Mouse (Mus musculus) kidney, postnatal 0 days (tissue): ENCODE measurements at regions not wholly inside any gene's neighbourhood (a gene's known extent, or its start where the extent isn't known, plus 50 kb on each side); places are given as distances from the start of the nearest gene placed in this dataset.

Experiments used
- ATAC-seq: fragments of 200-750 bp; cut with Nextera tagmentation; replicated peaks from 2 replicates; pipeline ENCODE4 v1.8.0; 2017; ENCODE audit warnings: low read depth, moderate number of reproducible peaks, moderate TSS enrichment, moderate library complexity; ENCODE audit not compliant: low FRiP score
- DNase-seq: peaks from one replicate; pipeline ENCODE4 v3.0.0-alpha.2; 2016; ENCODE audit warnings: low spot score
- H3K27ac ChIP-seq: fragments of 300-500 bp; sonication (generic); 2 replicates; pipeline ENCODE4 v1.5.1; 2014; ENCODE audit warnings: mild to moderate bottlenecking
- H3K27me3 ChIP-seq: fragments of 300-500 bp; sonication (generic); 2 replicates; pipeline ENCODE4 v1.6.1; 2014; ENCODE audit warnings: low read length, mixed read lengths; ENCODE audit not compliant: insufficient read depth
- H3K36me3 ChIP-seq: fragments of 300-500 bp; sonication (generic); 2 replicates; pipeline ENCODE4 v1.6.1; 2014; ENCODE audit warnings: low read length, mixed read lengths; ENCODE audit not compliant: insufficient read depth
- H3K4me1 ChIP-seq: fragments of 300-500 bp; sonication (generic); replicated peaks from 2 replicates; pipeline ENCODE4 v1.6.1; 2014; ENCODE audit warnings: antibody characterized with exemption, low read length, mixed read lengths; ENCODE audit not compliant: insufficient read depth
- H3K4me2 ChIP-seq: fragments of 300-500 bp; sonication (generic); 2 replicates; pipeline ENCODE4 v1.6.1; 2014; ENCODE audit warnings: mild to moderate bottlenecking, low read length, moderate library complexity, mixed read lengths
- H3K4me3 ChIP-seq: fragments of 300-500 bp; sonication (generic); replicated peaks from 2 replicates; pipeline ENCODE4 v1.5.1; 2014; ENCODE audit warnings: low read depth, low read length
- H3K9ac ChIP-seq: fragments of 300-500 bp; sonication (generic); 2 replicates; pipeline ENCODE4 v1.6.1; 2014; ENCODE audit warnings: low read depth, low read length
- H3K9me3 ChIP-seq: fragments of 300-500 bp; sonication (generic); replicated peaks from 2 replicates; pipeline ENCODE4 v1.6.1; 2016; ENCODE audit warnings: low read length, inconsistent platforms, mixed read lengths
- CTCF ChIP-seq: IDR thresholded peaks from 2 replicates; pipeline ENCODE4 v1.5.1; 2016; ENCODE audit warnings: antibody characterized with exemption, low read depth, mild to moderate bottlenecking, moderate library complexity
- WGBS: fragments of 180-500 bp; shearing (Covaris S2); extraction: QIAGEN DNeasy Blood & Tissue Kit; methylation state at CpG from one replicate; pipeline ENCODE4 v1.1.7; 2014; 5-methylcytosine and 5-hydroxymethylcytosine counted together

DNA sequence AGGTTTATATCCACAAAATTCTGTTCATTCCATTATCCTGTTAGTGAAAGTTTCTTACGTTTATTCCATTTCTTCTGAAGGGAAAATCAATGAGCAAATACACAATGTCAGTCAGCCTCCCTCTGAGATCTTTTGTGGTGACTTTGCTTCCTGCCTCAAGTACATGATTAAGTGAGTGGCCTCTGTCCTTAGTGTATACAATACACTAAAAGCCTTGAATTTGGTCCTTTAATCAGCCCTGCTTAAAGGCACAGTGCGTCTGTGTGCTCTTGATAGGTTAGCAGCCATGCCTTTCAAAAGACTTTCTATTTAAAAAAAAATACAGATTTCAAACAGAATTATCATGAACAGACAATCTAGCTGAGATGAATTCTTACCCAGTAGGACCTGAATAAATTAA, 695.5 kb downstream of the Mat2b start:
- Histone ChIP-seq H3K27ac (no peak overlapping the region), H3K36me3 (no peaks in the 10 kb centered on the region), H3K4me2 (no peak overlapping the region), H3K4me1 (no peaks in the 10 kb centered on the region), H3K27me3 (no peaks in the 10 kb centered on the region), H3K9ac (no peak overlapping the region), H3K4me3 (no peak overlapping the region), H3K9me3 (no peaks in the 10 kb centered on the region)
- ATAC-seq (no peak), DNase-seq (no peak)
- TF ChIP-seq CTCF: no peak
- WGBS: 68% methylated on average over 2 of the region's 2 CpGs

DNA sequence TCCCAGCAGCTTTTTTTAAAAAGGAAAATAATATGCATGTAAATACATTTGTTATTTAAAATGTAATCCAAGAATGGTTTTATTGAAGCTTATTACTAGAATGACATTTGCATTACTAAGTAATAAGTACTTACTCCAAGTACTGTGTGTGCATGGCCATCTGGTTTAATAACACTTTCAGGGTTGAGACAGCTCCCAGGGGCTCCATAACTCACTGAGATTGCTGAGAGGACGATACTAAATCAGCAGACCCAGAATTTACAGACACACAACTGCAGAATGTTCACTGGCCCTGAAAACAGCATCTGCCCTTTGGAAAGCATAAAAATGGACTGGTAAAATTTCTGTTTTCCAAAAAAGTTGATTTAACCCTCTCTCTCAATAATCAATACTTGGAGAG, 696.4 kb downstream of the Mat2b start:
- Histone ChIP-seq H3K27me3 (no peaks in the 10 kb centered on the region), H3K4me3 (no peak overlapping the region), H3K4me1 (no peaks in the 10 kb centered on the region), H3K4me2 (no peak overlapping the region), H3K9ac (no peak overlapping the region), H3K27ac (no peak overlapping the region), H3K9me3 (no peaks in the 10 kb centered on the region), H3K36me3 (no peaks in the 10 kb centered on the region)
- no peak for TF ChIP-seq CTCF
- WGBS: 19% methylated on average over 1 of the region's 1 CpGs
- no peak for DNase-seq
- no peak for ATAC-seq

DNA sequence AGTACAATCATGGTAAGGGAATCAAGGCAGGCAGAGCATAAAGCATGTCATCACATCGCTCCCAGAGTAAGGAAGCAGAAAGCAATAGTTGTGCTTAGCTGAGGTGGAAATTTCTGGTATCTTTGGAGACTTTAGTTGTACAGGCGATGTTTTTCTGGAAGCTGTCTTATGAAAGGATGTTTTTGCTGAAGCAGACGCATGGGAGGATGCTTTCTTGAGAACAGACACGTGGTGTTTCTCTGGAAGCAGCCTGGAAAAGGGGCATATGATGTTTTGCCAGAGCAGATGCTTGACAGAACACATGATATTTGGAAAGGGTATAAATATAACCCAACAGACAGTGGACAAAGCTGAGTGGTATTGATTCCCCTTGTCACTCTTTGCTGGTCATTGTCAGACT, 722.4 kb downstream of the Mat2b start:
- Histone ChIP-seq H3K27me3 (no peaks in the 10 kb centered on the region), H3K27ac (no peak overlapping the region), H3K9ac (no peak overlapping the region), H3K36me3 (no peaks in the 10 kb centered on the region), H3K9me3 (no peaks in the 10 kb centered on the region), H3K4me3 (no peak overlapping the region), H3K4me1 (no peaks in the 10 kb centered on the region), H3K4me2 (no peak overlapping the region)
- ATAC-seq: no peak
- DNase-seq: no peak
- no peak for TF ChIP-seq CTCF
- 83% methylated on average over 4 of the region's 4 CpGs for WGBS

DNA sequence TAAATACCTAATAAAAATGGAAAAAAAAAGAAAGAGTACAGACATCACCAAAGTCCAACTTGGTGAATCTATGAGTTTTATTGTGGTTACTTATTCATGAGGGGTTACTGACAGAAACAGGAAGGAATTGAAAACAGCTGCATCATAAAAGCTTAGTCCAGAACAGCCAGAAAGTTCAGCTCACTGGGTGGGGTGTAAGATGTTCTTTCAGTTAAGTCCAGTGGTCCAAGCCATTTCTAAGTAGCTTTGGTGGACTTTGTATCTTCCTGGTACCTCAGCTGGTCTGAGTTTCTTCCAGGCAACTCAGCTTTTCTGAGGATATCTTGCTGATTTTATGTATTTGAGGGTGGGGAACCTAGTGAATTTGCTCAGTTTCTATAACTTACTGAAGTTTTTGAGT, 731.3 kb downstream of the Mat2b start:
- no peak overlapping the region for H3K4me3 ChIP-seq
- no peak for ATAC-seq
- H3K4me2 ChIP-seq: no peak overlapping the region
- DNase-seq: peak; percentile 2
- H3K9ac ChIP-seq: no peak overlapping the region
- H3K9me3 ChIP-seq: no peaks in the 10 kb centered on the region
- no peaks in the 10 kb centered on the region for H3K4me1 ChIP-seq
- H3K36me3 ChIP-seq: no peaks in the 10 kb centered on the region
- no peak overlapping the region for H3K27ac ChIP-seq
- no peak for TF ChIP-seq CTCF
- H3K27me3 ChIP-seq: no peaks in the 10 kb centered on the region

DNA sequence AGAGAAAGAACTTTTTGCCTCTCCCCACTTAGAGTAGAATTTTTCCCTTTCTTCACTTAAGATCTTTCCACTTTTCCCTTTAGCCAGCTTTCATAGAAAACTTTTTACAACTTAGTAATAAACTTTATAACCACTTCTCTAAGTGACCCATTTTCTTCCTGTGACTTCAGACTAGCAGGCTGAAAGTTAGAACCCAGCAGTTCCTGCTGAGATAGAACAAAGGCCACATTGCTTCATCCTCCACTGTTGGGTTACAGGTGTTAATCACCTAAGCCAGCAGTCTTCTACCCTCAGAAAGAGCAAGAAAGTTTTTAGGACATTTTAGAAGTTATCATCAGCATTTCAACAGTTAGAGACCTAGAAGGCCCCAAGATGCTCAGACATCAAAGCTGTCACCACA, 740.6 kb downstream of the Mat2b start:
- Histone ChIP-seq H3K9me3 (no peaks in the 10 kb centered on the region), H3K4me2 (no peak overlapping the region), H3K4me3 (no peak overlapping the region), H3K9ac (no peak overlapping the region), H3K36me3 (no peaks in the 10 kb centered on the region), H3K4me1 (no peaks in the 10 kb centered on the region), H3K27ac (no peak overlapping the region), H3K27me3 (no peaks in the 10 kb centered on the region)
- DNase-seq (no peak), ATAC-seq (no peak)
- no peak for TF ChIP-seq CTCF

DNA sequence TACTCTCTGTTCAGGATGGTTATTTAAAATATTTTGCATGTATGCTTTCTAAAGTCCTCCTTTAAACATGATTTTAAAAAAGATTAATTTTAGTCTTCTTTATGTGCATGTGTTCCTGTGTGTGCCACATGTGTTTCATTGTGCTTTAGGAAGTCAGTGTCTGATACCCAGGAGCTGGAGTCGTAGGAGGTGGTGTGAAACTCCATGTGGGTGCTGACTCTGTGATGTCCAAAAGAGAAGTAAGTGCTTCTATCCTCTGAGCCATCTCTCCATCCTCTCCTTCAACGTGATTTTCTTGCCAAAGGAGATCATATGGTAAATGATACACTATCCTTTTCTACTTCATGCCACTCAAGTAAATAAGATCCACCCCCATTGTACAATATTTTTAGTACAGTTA, 750.8 kb downstream of the Mat2b start:
- Histone ChIP-seq H3K4me2 (no peak overlapping the region), H3K27ac (no peak overlapping the region), H3K4me1 (no peaks in the 10 kb centered on the region), H3K36me3 (no peaks in the 10 kb centered on the region), H3K27me3 (no peaks in the 10 kb centered on the region), H3K4me3 (no peak overlapping the region), H3K9me3 (no peaks in the 10 kb centered on the region), H3K9ac (no peak overlapping the region)
- no peak for DNase-seq
- WGBS: 76% methylated on average over 2 of the region's 2 CpGs
- ATAC-seq: no peak
- no peak for TF ChIP-seq CTCF

DNA sequence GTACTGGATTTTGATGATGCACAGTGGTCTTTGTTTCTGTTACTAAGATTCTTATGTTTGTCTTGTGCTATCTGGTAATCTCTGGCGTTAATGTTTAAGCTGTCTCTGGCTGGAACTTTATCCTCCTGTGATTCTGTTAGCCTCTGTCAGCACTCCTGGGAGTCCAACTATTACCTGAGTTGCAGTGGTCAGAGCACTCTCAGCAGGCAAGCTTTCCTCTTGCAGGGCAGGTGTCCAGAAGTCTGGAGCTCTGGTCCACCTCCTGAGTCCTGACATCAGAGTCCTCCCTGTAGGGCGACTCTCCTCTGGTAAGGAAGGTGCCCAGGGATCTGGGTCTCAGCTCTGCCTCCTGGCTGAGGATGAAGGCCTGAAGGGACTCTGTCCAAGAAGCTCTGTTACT, 760.8 kb downstream of the Mat2b start:
- no peaks in the 10 kb centered on the region for H3K9me3 ChIP-seq
- ATAC-seq: no peak
- H3K4me2 ChIP-seq: no peak overlapping the region
- WGBS: 85% methylated on average over 2 of the region's 2 CpGs
- TF ChIP-seq CTCF: no peak
- H3K36me3 ChIP-seq: no peaks in the 10 kb centered on the region
- H3K4me3 ChIP-seq: no peak overlapping the region
- H3K27ac ChIP-seq: no peak overlapping the region
- DNase-seq: no peak
- H3K9ac ChIP-seq: no peak overlapping the region
- no peaks in the 10 kb centered on the region for H3K27me3 ChIP-seq
- H3K4me1 ChIP-seq: no peaks in the 10 kb centered on the region
